Mouse (Mus musculus): ENCODE data around the gene Tuba1a. TPM values are rescaled to one million over a fixed set of nuclear protein-coding genes. Genes with fewer than 3 reads are reported as not detected.
A peak's percentile ranks its signal among the peaks of the same experiment; 100 is the strongest.
"Not testable (repeated sequence)": the region's sequence is repeated elsewhere in the genome, so short reads cannot be mapped to it uniquely, and the experiment has no call there.

The Tuba1a gene
- polyA plus RNA-seq, 1 experiment from 2014 or later: 10,586 TPM

GRCm38 (mm10) chr15:98983431-98984081, 30.1 kb upstream of the Tuba1a start:
- ATAC-seq: peak; percentile 60
- peak overlapping the region; percentile 79 for H3K9ac ChIP-seq
- peak overlapping the region; percentile 98 for H3K27ac ChIP-seq
- H3K36me3 ChIP-seq (ENCODE audit: poor library complexity, severe bottlenecking): no peaks in the 10 kb centered on the region
- no peaks in the 10 kb centered on the region for H3K9me3 ChIP-seq (replicated peaks)
- peak overlapping the region; percentile 72 for H3K4me2 ChIP-seq
- WGBS: 13% methylated on average over 16 of the region's 16 CpGs
- peaks cover 74% of the 10 kb centered on the region for H3K4me1 ChIP-seq
- peak overlapping the region; percentile 47 for H3K4me3 ChIP-seq
- H3K27me3 ChIP-seq: no peaks in the 10 kb centered on the region

- Histone ChIP-seq H3K9ac (no peak overlapping the region), H3K36me3 (ENCODE audit: poor library complexity, severe bottlenecking) (no peaks in the 10 kb centered on the region), H3K4me3 (no peak overlapping the region), H3K27ac (no peak overlapping the region; the same call in 1 of the 2 replicates), H3K4me1 (peaks cover 74% of the 10 kb centered on the region), H3K4me2 (no peak overlapping the region), H3K9me3 (replicated peaks) (no peaks in the 10 kb centered on the region), H3K27me3 (no peaks in the 10 kb centered on the region)
- WGBS: 81% methylated on average over 6 of the region's 6 CpGs
- no peak for ATAC-seq
These were observed 28.6 kb upstream of the Tuba1a start for GRCm38 (mm10) chr15:98982100-98982499.

- H3K9ac ChIP-seq: no peak overlapping the region
- no peaks in the 10 kb centered on the region for H3K36me3 ChIP-seq (ENCODE audit: poor library complexity, severe bottlenecking)
- 27% methylated on average over 7 of the region's 7 CpGs for WGBS
- H3K4me1 ChIP-seq: peaks cover 62% of the 10 kb centered on the region
- H3K27ac ChIP-seq: peak overlapping the region; percentile 26; the same call in 1 of the 2 replicates
- no peaks in the 10 kb centered on the region for H3K9me3 ChIP-seq (replicated peaks)
- H3K27me3 ChIP-seq: no peaks in the 10 kb centered on the region
- no peak overlapping the region for H3K4me3 ChIP-seq
- H3K4me2 ChIP-seq: no peak overlapping the region
- ATAC-seq: no peak
These were observed 26.6 kb upstream of the Tuba1a start for GRCm38 (mm10) chr15:98980012-98980614.

DNA sequence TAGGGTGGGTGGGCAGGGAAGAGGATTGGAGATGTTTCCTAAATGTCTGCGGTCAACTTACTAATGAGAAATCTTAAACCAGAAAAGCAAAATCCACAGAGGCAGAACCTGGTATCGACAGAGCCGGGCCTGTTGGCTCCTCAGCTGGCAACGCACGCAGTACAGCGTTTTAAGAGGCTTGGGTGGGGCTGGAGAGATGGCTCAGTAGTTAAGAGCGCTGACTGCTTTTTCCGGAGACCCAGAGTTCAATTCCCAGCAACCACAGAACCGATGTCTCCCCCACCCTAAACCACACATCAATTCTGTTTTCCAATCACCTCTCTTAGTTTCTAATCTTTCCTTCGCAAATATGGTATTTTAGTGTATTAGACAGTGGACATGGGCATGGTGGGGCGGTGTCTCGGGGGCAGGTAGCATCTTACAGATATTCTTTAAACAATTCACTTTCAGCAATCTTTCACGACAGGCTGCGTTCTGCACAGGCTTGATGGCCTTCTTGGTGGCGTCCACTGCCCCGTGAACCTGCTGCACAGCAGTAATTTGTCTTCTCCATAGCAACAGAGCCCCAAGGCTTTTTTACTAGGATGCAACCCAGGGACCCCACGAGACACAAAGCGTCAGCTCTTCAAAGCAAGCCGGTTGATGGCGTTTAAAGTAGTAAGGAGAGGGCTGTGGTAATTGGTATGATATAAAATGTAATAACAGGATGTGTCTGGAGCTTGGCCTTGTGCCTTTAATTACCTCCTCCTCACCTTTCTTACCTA, 25.1 kb upstream of the Tuba1a start:
- peak overlapping the region; percentile 51 for H3K4me2 ChIP-seq
- no peak for ATAC-seq
- 0 out of 2 replicates have a peak overlapping the region, but pooled peaks have one; percentile 3 for H3K4me3 ChIP-seq
- H3K4me1 ChIP-seq: peaks cover 49% of the 10 kb centered on the region
- H3K27me3 ChIP-seq: no peaks in the 10 kb centered on the region
- 42% methylated on average over 20 of the region's 20 CpGs for WGBS
- H3K27ac ChIP-seq: peak overlapping the region; percentile 87
- H3K36me3 ChIP-seq (ENCODE audit: poor library complexity, severe bottlenecking): no peaks in the 10 kb centered on the region
- peak overlapping the region; percentile 56 for H3K9ac ChIP-seq
- no peaks in the 10 kb centered on the region for H3K9me3 ChIP-seq (replicated peaks)

DNA sequence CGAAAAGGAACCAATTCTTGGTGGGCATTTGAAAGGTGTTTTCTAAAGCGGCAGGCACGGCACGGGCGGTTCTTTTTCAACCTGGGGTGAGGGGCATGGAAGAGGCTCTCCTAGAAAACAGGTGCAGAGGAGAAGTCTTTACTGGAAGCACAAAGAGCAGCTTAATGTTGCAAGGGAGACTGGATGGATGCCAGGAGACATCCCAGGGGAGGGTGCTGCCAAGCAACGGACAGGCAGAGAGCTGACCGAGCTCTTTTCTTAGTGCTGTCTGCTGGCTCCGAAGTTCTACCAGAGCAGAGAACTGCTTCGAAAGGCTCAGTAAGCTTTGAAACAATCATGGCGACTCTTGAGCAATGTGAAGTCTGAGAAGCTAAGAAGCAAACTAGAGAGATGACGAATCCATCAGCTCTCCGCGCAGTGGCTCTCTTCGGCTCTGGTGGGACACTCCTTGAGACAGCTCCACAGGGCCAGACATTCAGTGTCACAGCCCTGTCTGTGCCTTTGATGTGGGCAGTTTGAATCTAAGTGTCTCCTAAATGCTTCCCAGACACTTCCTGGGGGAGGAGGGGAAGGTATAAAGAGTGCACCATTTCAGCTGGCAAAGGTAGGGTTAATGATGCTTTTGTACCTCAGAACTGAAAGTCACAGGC, 24.4 kb upstream of the Tuba1a start:
- Histone ChIP-seq H3K4me2 (peak overlapping the region; percentile 51), H3K27ac (peak overlapping the region; percentile 87), H3K27me3 (no peaks in the 10 kb centered on the region), H3K4me3 (peak overlapping the region; percentile 1; the same call in 1 of the 2 replicates), H3K9me3 (replicated peaks) (no peaks in the 10 kb centered on the region), H3K36me3 (ENCODE audit: poor library complexity, severe bottlenecking) (no peaks in the 10 kb centered on the region), H3K9ac (peak overlapping the region; percentile 56), H3K4me1 (peaks cover 45% of the 10 kb centered on the region)
- peak; percentile 73; the same call in 1 of the 2 replicates for ATAC-seq
- WGBS: 26% methylated on average over 14 of the region's 14 CpGs

- Histone ChIP-seq H3K9ac (peak overlapping the region; percentile 56), H3K4me1 (peaks cover 46% of the 10 kb centered on the region), H3K27ac (peak overlapping the region; percentile 87), H3K4me2 (peak overlapping the region; percentile 51), H3K9me3 (replicated peaks) (no peaks in the 10 kb centered on the region), H3K27me3 (no peaks in the 10 kb centered on the region), H3K4me3 (no peak overlapping the region), H3K36me3 (ENCODE audit: poor library complexity, severe bottlenecking) (no peaks in the 10 kb centered on the region)
- ATAC-seq: no peak
- 55% methylated on average over 21 of the region's 21 CpGs for WGBS
These were observed 23.6 kb upstream of the Tuba1a start for GRCm38 (mm10) chr15:98976763-98977758.

GRCm38 (mm10) chr15:98973015-98973614, 19.6 kb upstream of the Tuba1a start:
- Histone ChIP-seq H3K9me3 (replicated peaks) (no peaks in the 10 kb centered on the region), H3K9ac (no peak overlapping the region), H3K4me2 (no peak overlapping the region), H3K36me3 (ENCODE audit: poor library complexity, severe bottlenecking) (no peaks in the 10 kb centered on the region), H3K4me3 (no peak overlapping the region), H3K27ac (peak overlapping the region; percentile 54), H3K27me3 (no peaks in the 10 kb centered on the region), H3K4me1 (peaks cover 66% of the 10 kb centered on the region)
- WGBS: 88% methylated on average over 9 of the region's 9 CpGs
- ATAC-seq: no peak

- not testable (repeated sequence) for H3K36me3 ChIP-seq (ENCODE audit: poor library complexity, severe bottlenecking); H3K27me3 ChIP-seq; H3K9me3 ChIP-seq (replicated peaks)
- H3K9ac ChIP-seq: peak overlapping the region; percentile 58
- WGBS: 64% methylated on average over 15 of the region's 15 CpGs
- ATAC-seq: peak; percentile 17; the same call in 1 of the 2 replicates
- H3K4me2 ChIP-seq: peak overlapping the region; percentile 51
- H3K27ac ChIP-seq: peak overlapping the region; percentile 99
- peaks cover 55% of the 10 kb centered on the region for H3K4me1 ChIP-seq
- peak overlapping the region; percentile 18 for H3K4me3 ChIP-seq
These were observed 18.2 kb upstream of the Tuba1a start for GRCm38 (mm10) chr15:98971576-98972320.

- peak overlapping the region; percentile 58 for H3K9ac ChIP-seq
- H3K4me2 ChIP-seq: peak overlapping the region; percentile 51
- H3K27ac ChIP-seq: peak overlapping the region; percentile 99
- H3K9me3 ChIP-seq (replicated peaks): no peaks in the 10 kb centered on the region
- 2% methylated on average over 4 of the region's 4 CpGs for WGBS
- H3K36me3 ChIP-seq (ENCODE audit: poor library complexity, severe bottlenecking): no peaks in the 10 kb centered on the region
- ATAC-seq: peak; percentile 62
- H3K27me3 ChIP-seq: no peaks in the 10 kb centered on the region
- H3K4me1 ChIP-seq: peaks cover 51% of the 10 kb centered on the region
- H3K4me3 ChIP-seq: peak overlapping the region; percentile 18
These were observed 17.6 kb upstream of the Tuba1a start for GRCm38 (mm10) chr15:98971111-98971510.

Data from forebrain, embryonic 13.5 days (tissue).